Mouse (Mus musculus) left cerebral cortex, postnatal 4 days (tissue): ENCODE results near the gene Odf4. TPM values are rescaled to one million over a fixed set of nuclear protein-coding genes. Genes with fewer than 3 reads are reported as not detected.

ENCODE experiments used
- DNase-seq: peaks from one replicate; pipeline ENCODE4 v3.0.0-alpha.2; 2022
- intact Hi-C: fragments of 180-260 bp; cut with DNase I; formaldehyde crosslinking; loops from one replicate; pipeline ENCODE4 v1.15.1; 2025
- total RNA-seq, 2 experiments: library from RNA; stranded (reverse); gene quantifications; 2 replicates each; pipeline ENCODE4 v1.2.3; 2021

Odf4 gene
- total RNA-seq, 2 experiments from 2014 or later, result 0.72 to 1.7 TPM

DNA sequence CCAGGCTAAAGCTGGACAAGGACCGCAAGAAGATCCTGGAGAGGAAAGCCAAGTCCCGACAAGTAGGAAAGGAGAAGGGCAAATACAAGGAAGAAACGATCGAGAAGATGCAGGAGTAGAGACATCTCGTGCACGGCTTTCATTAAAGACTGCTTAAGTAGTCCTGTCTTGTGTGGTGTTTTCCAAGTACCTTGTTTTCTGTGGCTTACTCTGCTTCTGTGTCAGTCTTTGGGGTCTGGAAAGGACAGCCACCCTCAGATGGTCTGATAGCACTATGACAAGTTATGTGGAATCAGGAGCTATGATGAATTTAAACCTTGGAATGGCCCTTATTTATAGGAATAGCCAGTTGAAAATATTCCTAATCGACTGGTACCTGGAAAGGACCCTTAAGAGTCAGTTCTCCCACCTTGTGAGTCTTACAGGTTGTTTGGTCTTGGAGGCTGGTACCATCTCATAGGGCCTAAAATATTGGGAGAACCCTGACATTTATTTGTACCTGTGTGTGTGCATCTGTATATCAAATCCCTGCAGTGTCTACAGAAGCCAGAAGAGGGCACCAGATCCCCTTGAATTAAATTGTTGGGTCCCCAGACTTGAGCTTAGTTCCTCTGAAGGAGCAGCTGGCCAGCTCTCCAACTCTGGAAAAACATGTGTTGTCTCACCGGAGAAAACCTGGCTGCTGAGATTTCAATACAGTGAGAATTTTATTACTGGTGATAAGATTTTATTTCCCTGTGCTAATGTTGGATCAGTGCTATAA, 22.3 kb downstream of the Odf4 start:
- intact Hi-C loops, result loop anchor here (5.0 kb wide), 1 partner anchor 78 kb away; no protein-coding TSS in a partner anchor
- DNase-seq, result peak; percentile 75

DNA sequence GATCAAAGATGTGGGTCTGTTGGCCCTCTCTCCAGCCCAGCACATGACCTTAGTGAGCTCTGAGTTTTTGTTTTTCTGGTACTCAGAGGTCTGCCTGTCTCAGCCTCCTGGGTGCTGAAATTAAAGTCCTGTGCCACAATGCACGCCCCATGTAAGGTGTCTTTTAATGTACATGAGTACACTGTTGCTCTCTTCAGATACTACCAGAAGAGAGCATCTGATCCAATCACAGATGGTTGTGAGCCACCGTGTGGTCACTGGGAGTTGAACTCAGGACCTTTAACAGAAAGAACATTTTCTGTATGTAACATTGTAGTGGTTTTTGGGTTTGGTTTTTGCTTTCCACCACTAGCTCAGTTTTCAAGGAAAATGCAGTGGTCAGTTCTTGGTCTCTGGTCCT, 23.1 kb downstream of the Odf4 start:
- DNase-seq, result no peak
- intact Hi-C loops, result loop anchor here (5.0 kb wide), 1 partner anchor 79 kb away; no protein-coding TSS in a partner anchor

DNA sequence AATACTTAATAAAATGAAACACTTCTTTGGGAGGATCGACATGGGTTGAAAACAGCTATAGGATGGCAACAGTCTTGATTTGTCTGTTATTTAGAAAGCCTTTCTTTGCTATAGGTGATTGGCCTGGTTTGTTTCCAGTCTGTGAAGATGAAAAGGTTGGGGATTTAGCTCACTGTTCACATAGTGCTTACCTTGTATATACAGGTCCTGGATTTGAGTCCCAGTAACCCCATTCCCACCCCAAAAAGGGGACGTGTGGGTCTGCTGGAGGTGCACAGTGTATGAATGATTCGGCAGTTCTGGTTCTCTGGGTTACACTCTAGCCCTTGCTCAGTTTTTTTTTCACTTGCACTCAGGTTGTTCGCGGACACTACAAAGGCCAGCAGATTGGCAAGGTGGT, 24.1 kb downstream of the Odf4 start:
- intact Hi-C loops, result loop anchor here (5.0 kb wide), 1 partner anchor 79 kb away; no protein-coding TSS in a partner anchor
- DNase-seq, result no peak

DNA sequence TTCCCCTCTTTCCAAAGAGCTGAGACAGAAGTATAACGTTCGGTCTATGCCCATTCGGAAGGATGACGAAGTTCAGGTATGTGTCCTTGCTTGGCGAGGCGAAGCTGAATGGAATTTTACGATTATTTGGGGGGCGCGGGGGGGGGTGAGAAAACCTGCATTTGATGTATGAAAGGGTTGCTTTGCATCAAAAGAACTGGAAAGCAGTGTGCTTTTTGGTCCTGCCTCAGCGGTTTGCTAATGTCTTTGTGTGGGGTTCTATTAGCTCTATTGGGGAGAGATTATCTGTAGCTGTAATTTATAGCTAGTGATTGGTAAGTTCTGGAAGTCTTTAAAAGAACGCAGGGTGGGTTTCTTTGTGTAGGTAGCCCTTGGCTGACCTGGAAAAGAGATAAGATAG, 24.5 kb downstream of the Odf4 start:
- no peak for DNase-seq
- intact Hi-C loops, result loop anchor here (5.0 kb wide), 1 partner anchor 80 kb away; no protein-coding TSS in a partner anchor

DNA sequence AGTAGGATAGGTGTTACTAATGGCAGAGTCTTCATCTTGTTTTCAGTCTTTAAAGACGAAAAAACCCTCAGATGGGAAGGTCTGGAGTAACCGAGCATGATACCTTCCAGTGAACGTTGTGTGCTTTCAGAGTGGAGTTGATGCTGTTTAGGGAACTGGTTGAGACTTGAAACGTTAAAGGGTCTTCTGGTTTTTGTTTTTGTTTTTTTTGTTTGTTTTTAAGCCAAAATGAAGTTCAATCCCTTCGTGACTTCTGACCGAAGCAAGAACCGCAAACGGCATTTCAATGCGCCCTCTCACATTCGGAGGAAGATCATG, 24.9 kb downstream of the Odf4 start:
- intact Hi-C loops, result loop anchor here (5.0 kb wide), 1 partner anchor 80 kb away; no protein-coding TSS in a partner anchor
- DNase-seq, result no peak

DNA sequence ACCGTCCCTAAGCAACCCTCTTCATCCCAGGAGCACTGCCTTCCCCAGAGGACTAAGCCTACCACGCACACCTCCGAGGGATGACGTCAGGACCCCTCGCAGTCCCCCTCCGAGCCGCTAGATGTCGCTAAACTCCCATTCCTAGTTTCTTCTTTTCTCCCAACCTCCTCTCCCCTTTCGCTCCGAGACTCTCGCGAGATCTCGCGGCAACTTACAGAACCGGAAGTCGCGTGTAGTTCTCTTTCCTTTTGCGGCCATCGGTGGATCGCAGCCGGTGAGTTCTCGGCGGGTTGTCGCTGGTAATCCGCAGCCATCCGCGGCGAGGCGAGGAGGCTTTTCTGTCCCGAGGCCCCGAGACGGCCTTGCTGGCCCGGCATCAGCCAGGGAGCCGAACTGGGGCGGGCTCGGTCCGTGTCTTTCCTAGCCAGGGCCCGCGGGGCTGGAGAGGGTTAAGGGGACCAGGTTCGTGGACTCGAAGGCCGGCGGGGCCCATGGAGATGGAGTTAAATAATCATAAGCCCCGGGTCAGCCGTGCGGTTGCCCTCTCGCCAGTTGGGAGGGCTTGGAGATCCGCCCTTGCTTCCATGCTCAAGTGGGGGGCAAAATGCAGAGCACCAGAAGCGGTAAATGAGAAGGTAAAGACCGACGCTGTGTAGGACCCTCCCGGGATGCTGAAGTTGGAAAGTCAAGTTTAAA, 25.4 kb downstream of the Odf4 start, which contains the start of gene Rpl26:
Rpl26 (plus strand) TSS at position 233 of the 696 bp plus-strand sequence.
- intact Hi-C loops, result loop anchor here (5.0 kb wide), 1 partner anchor 81 kb away; no protein-coding TSS in a partner anchor
- DNase-seq, result peak; percentile 98

DNA sequence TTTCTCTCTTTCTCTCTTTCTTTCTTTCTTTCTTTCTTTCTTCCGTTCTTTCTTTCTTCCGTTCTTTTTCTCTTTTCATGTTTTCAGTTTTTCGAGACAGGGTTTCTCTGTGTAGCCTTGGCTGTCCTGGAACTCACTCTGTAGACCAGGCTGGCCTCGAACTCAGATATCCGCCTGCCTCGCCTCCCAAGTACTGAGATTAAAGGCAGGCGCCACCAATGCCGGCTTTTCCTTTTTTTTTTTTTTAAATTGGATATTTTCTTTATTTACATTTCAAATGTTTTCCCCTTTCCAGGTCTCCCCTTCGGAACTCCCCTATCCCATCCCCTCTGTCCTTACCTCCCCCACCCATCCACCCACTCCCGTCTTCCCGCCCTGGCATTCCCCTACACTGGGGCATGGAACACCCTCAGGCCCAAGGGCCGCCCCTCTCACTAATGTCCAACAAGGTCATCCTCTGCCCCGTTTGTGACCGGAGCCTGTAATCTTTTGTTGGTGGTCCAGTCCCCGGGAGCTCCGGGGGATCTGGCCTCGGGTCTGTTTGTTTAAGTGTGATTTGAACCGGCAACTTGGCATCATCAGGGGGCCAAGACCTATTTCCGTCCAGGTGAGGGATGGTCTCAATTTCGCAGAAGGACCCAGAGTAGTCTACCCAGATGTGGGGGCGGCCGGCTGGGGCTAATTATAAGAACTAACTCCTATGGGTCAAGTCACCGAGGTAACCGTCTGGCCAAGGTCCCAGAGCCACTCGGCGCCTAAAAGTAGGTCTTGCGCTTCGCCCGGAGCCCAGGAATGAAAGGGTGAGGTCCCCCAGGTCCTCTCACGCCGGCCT, 26.1 kb downstream of the Odf4 start:
- DNase-seq, result no peak
- intact Hi-C loops, result loop anchor here (5.0 kb wide), 1 partner anchor 82 kb away; no protein-coding TSS in a partner anchor

DNA sequence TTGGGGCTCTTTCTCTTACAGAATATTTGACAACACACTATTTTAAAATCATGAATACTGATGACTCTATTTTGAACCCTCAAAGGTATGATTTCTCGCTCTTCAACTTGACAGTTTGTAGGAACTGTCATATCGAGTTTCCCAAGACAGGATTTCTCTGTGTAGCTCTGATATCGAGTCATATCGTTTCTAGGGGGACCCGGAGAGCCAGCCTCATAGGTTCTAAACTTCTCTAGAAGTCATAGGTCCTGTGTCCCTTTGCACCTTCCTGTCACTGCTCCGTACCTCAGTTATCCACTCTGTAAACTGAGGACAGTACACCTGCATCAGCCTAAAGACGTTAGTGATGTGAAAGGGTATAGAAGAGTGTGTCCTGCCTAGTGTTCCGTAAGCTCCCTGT, 27.1 kb downstream of the Odf4 start:
- intact Hi-C loops, result loop anchor here (5.0 kb wide), 1 partner anchor 82 kb away; no protein-coding TSS in a partner anchor
- no peak for DNase-seq

DNA sequence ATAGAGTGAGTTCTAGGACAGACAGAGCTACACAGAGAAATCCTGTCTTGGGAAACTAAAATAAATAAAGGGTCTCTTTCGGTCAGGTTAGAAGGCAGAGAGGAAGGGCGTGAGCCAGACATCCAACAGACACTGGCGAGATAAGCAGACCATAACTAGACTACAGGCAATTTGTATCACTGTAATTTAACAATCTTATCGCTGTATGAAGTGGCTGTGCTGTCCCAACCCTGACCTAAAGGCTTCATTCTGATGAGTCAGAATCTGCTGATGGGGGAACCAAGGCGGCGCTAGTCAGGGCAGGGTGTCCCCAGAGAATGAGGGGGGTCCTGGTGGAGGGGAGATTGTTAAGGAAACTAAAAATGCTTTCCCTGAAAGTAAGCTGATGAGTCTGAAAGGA, 28.1 kb downstream of the Odf4 start:
- intact Hi-C loops, result no loop called here
- DNase-seq, result no peak

DNA sequence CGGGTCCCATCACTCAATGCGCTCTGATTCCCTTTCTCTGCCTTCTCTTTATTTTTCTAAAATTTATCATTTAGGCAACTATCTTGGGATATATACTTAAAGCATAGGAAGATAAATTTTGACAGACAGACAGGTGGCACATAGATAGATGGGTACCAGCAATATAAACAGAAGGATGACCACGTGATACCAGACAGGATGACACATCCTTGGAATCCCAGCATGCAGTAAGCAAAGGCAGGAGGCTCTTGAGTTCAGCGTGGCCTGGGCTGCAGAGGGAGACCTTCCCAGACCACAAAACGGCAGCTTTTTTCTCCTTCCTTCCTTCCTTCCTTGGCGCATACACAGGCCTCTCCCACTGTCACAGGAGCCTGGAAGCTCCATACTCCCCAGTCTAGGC, 29.0 kb downstream of the Odf4 start:
- intact Hi-C loops, result no loop called here
- no peak for DNase-seq

DNA sequence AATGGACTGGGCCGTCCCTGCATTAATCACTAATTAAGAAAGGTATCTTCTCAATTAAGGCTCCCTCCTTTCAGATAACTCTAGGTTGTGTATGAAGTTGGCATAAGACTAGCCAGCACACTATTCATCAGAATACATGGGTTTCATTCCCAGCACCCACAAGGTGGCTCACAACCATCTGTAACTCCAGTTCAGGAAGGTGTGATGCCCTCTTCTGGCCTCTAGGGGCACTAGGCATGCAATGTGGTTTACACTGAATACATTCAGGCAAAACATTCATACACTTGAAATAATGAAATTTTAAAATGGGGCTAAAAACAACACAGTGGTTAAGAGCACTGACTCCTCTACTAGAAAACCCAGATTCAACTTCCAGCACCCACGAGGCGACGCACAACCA, 29.8 kb downstream of the Odf4 start:
- DNase-seq, result no peak
- intact Hi-C loops, result no loop called here

DNA sequence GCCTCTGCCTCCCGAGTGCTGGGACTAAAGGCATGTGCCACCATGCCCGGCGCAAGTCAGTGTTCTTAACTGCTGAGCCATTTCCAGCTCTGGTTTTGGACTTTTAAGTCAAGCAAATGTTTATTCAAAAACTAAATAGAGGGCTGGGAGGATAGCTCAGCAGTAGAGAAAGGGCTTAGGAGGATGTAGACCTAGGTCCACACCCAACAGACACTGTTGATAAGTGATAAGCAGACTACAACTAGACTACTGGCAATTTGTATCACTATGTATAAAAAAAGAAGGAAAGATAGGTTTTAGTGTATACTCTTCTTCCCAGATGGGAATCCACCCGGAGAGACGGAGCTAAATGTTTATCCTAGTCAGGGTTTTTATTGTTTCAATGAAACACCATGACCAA, 30.6 kb downstream of the Odf4 start:
- no peak for DNase-seq
- intact Hi-C loops, result no loop called here

DNA sequence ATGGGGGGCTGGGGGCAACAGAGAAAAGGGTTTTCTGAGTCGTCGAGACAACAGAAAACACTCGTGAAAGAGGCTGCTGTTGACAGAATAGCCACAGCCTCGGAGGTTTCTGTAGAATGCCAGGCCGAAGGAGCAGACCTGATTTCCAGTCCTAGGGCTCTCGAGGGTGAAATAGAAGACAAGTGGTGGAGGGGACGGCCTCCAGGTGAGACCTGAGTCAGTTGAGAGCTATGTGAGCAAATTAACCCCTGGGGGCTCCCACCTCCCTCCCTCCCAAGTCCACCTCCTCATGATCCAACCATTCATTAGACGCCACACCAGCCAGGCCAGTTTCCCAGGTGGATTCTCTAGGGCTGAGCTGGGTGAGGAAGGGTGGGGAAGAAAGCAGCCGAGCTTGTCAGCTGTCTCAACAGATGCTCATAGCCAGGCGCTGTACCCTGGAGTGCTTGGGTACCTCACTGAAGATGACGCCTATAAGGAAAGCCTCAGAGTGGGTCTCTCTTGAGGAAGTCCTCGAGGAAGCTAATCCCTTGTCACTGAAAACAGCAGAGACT, 32.9 kb downstream of the Odf4 start:
- DNase-seq, result no peak
- intact Hi-C loops, result no loop called here

DNA sequence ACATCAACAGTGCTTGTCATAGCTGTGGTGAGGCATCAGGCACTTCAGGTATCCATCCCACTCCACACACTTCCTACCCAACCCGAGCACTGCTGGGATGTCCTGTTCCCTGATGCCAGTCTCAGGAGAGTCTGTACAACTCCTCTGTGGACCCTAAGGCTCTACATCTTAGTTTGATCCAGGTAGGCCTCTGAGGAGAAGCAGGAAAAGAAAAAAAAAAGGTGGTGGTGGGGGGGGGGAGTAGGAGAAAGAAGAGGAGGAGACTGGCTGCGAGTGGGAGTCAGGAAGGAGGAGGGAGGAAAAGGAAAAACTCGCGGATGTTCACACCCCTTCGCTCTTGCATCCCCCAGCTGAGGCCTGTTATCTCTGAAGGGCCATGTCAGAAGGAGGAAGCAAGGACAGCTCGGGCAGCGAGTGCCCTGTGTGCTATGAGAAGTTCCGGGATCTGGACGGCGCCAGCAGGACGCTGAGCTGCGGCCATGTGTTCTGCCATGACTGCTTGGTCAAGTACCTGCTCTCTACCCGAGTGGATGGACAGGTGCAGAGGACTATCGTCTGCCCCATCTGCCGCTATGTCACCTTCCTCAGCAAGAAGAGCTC, 34.5 kb downstream of the Odf4 start:
- DNase-seq, result no peak
- intact Hi-C loops, result no loop called here

DNA sequence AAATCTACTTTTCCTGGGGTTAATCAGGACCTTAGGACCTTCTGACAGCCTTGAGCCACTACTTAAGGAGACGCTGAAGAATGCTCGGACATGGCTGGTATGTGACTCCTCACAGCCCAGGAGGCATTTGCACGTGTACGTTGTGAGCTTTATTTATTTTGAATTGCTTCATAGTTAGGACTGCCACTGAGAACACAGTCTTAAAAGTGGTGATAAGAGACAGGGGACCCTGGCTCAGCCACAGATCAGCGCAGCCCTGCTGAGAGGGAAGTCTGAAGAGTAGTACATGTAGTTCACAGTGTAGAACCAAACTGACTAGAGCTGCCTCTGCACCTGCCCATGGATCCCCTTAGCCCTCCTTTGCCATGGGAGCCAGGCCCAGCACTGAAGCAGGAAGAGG, 35.1 kb downstream of the Odf4 start:
- intact Hi-C loops, result no loop called here
- no peak for DNase-seq

DNA sequence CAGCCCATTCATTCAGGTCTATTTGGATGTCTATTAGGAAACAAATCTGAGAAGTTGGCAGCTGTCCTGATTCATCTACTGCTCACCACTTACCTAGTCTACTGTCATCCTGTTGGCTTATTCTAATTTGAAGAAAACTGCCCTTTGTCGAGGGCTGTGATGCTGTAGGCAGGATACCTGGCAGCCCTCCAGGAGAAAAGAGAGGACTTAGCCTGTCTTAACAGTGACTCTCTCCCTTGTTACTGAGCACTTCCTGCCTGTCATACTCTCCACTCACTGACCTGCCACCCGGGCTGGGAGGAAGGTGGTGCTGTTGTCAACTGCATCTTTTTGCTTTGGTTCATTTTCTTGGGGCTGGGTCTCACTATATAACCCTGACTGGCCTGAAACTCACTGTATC, 36.3 kb downstream of the Odf4 start:
- intact Hi-C loops, result no loop called here

DNA sequence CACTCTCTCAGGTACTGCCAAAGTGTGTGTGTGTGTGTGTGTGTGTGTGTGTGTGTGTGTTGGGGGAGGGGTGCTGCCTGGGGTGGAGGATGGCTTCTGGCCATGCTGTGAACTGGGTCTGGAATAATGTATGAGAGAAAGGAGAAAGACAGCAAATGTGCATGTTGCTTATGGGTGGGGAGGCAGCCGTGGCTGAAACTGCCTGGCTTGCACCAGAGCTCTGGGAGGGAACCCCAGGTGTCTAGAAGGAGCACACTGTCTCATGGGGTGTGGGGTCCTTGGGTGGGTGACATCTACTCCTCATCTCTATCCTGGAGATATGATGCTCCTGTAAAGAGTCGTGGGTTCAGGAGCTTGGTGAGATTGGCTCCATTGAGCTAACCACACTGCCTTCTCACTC, 38.2 kb downstream of the Odf4 start:
- intact Hi-C loops, result no loop called here
- no peak for DNase-seq

More for the DNA sequence above, 36.3 kb downstream of the Odf4 start:
- no peak for DNase-seq

DNA sequence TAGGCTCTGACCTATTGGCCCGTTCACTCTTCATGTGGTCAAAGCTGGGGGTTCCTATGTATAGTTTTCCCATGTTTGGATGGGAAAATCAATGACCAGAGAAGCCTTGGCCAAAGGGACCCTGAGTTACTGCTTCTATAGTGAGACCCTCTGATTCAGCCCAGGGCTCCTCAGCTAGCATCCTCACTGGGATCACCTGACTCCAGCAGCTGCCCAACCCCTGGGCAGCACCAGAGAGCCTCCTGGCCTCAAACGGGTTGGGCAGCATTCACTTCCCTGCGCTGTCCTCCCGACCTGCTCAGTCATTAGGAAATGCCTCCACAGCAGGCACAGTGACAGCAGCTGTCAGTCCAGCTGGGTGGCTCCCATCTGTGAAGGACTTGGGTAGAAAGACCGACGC, 38.6 kb downstream of the Odf4 start, which contains the start of gene Rnf222:
Rnf222 (plus strand) TSS at position 301 of the 400 bp plus-strand sequence.
- intact Hi-C loops, result no loop called here

DNA sequence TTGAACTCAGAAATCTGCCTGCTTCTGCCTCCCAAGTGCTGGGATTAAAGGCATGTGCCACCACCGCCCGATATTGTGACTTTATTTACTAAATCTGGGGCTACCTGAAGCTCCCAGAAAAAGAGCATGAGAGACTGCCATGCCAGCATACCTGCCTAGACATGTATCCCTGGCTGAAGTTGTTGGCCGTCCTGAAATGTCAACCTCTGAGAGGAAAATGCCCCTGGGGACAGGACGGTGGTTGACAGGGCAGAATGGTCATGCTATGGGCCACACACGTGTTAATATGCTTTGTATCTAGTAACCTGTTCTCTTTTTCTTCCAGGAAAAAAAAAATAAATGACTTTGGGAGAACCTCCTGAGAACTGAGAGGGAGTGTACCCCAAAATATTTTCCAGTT, 40.8 kb downstream of the Odf4 start:
- DNase-seq, result no peak
- intact Hi-C loops, result no loop called here

More for the DNA sequence above, 38.6 kb downstream of the Odf4 start, which contains the start of gene Rnf222:
- DNase-seq, result no peak

DNA sequence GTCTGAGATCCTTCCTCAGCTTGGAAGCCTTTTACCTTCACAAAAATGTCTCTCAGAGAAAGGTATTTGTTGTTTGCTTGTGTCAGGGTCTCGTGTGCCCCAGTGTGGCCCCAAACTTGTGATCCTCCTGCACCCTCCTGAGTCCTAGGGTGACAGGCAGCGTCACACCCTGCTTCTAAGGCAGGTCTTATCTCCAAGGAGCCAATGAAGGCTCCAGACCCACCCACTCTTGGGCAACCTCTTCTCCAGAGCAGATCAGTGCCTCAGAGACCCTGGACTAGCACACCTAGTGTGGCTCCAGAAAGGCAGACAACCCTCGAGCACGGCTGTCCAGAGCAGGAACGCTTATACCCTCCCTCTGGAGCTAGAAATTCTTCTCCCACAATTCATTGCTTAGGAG, 42.5 kb downstream of the Odf4 start:
- intact Hi-C loops, result no loop called here
- no peak for DNase-seq
